Mouse (Mus musculus): Measurements from ENCODE around the gene Tex52.
"Not testable (repeated sequence)": the region's sequence is repeated elsewhere in the genome, so short reads cannot be mapped to it uniquely, and the experiment has no call there.

Tex52 gene

DNA sequence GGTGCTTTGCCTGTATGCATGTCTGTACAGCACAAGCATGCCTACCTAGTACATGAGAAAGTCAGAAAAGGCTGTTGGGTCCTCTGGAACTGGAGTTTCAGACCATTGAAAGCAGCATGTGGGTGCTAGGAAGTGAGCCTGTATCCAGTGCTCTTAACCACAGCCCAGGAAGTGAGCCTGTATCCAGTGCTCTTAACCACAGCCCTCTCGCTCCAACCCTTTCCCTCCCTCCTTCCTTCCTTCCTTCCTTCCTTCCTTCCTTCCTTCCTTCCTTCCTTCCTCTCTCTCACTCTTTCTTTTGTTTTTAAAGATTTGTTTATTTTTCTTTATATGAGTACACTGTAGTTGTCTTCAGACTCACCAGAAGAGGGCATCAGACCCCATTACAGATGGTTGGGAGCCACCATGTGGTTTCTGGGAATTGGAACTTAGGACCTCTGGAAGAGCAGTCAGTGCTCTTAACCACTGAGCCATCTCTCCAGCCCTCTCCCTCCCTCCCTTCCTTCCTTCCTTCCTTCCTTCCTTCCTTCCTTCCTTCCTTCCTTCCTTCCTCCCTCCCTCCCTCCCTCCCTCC lies 5.4 kb downstream of the Tex52 start:
- not testable (repeated sequence) for DNase-seq (ENCODE audit: low spot score in 2 of 2)

- no peak for DNase-seq (ENCODE audit: low spot score in 2 of 2)
These were observed 6.0 kb downstream of the Tex52 start for GRCm38 (mm10) chr6:128381254-128381653.

DNA sequence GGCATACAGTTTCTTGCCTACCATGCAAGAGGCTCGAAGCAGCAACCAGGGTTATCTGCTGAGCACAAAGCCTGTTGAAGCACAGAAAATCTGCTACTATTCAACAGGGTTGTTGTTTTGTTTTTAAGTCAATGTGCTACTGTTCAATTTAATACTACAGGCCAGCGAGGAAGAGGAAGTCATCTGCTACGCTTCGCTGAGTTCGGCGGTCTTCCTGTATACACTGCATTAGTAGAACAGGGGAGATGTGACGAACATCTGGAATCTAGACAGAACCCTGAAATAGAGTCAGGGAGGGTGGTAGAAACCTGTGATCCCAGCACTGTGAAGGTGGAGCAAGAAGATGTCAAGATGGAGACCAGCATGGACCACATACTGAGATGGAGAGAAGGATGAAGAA lies 8.5 kb downstream of the Tex52 start:
- no peak for DNase-seq (ENCODE audit: low spot score in 2 of 2)

DNA sequence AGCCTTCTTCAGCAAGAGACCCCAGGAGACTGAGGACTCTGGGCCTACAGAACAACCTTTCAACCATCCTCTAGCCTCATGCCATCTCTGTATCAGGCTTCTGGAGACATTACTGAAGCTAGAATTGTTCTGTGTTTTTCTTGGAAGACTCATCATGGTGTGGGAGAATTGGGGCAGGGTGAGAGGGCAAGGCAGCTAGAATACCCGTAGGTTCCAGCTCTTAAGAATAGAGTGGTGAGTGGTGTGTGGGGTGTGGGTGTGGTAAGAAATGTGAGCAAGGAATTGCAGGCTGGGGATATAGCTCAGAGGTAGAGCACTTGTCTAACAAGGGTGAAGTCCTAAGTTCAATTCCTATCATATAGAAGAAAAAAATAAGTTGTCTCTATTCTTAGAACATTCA lies 9.8 kb downstream of the Tex52 start:
- DNase-seq (ENCODE audit: low spot score in 2 of 2), result no peak

DNA sequence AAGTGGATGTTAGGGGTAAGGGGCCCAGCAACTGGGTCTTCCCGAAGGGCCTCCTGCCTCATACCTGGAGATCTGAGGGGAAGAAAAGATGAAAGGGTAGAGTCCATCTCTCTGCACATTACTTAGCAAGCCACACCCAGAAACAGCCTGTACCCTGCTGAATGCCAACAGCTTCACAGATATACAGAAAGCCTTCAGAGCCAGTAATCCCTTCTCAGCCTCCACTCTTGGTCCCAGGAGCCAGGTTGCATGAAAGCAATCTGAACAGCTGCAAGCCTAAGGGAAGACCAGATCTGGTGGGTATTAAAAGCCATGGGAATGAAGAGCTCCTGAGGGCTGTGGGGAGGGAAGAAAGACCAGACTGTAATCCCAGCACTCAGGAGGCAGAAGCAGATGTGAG lies 13.9 kb downstream of the Tex52 start:
- DNase-seq (ENCODE audit: low spot score in 2 of 2), result no peak

- DNase-seq (ENCODE audit: low spot score in 2 of 2), result no peak
These were observed 15.4 kb downstream of the Tex52 start for GRCm38 (mm10) chr6:128390683-128391082.

- DNase-seq (ENCODE audit: low spot score in 2 of 2), result no peak
These were observed 22.5 kb downstream of the Tex52 start for GRCm38 (mm10) chr6:128397574-128398261.

DNA sequence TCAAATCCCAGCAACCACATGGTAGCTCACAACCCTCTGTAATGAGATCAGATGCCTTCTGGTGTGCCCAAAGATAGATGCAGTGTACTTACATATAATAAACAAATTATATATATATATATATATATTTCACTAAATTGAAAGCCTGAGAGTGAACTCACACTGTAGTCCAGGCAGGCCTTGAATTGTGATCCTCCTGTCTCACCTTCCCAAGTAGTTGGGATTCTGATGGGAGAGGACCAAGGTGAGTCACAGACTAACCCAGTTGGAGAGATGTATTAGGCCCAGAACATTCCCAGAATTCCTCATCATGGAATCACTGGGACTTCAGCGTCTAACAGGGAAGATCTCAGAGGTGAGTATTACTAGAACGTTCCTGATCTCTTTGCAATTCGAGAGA lies 23.7 kb downstream of the Tex52 start, which contains the start of gene Nrip2:
TSS of gene Nrip2 (plus strand) at position 301 of the 400 bp plus-strand sequence.
- no peak for DNase-seq (ENCODE audit: low spot score in 2 of 2)

GRCm38 (mm10) chr6:128399421-128400185 lies 24.3 kb downstream of the Tex52 start:
- no peak for DNase-seq (ENCODE audit: low spot score in 2 of 2)

- DNase-seq (ENCODE audit: low spot score in 2 of 2), result no peak
These were observed 29.5 kb downstream of the Tex52 start for GRCm38 (mm10) chr6:128404708-128405107.

DNA sequence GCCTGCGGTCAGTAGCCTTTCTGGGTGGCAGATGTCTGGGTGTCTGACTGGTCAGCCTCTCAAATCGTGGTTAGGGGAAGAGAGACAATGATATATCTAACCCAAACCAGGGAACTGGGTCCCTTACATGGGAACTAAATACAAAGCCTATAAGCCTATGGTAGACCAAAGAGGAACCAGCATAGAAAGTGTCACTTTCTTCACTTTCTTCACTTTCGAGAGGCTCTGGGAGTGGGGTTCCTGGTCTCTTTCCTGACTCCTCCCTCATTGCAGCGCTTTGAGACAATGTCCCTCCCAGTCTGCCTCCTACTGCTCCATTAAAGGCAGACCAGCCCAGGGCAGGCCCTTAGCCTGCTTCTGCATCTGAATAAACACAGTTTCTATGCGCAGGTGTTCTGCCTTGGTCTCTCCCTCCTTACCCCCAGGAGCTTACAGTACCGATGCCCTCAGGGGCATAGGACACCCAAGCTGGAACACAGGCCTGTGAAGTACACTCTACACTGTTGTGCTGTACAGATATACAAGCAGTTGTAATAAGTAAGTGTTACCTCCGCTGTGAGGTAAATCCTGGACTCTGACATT lies 33.4 kb downstream of the Tex52 start:
- DNase-seq (ENCODE audit: low spot score in 2 of 2), result no peak

GRCm38 (mm10) chr6:128410305-128410704 lies 35.0 kb downstream of the Tex52 start:
- DNase-seq (ENCODE audit: low spot score in 2 of 2), result no peak

DNA sequence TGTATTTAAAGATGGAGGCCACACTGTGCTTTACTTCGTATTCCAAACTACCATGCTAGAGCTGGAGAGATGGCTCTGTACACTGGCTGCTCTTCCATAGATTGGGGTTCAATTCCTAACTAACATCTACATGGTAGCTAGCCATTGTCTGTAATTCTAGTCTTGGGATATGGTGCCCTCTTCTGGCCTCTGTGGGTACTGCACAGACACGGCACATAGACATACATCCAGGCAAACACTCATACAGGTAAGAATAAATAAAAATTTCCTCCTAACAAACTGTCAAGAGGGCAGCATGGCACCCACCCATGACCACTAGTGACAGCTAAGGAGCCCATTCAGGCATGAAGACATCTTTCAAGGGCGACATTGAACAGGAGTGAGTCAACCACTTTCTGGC lies 35.9 kb downstream of the Tex52 start:
- DNase-seq (ENCODE audit: low spot score in 2 of 2), result peak; percentile 73 to 90

DNA sequence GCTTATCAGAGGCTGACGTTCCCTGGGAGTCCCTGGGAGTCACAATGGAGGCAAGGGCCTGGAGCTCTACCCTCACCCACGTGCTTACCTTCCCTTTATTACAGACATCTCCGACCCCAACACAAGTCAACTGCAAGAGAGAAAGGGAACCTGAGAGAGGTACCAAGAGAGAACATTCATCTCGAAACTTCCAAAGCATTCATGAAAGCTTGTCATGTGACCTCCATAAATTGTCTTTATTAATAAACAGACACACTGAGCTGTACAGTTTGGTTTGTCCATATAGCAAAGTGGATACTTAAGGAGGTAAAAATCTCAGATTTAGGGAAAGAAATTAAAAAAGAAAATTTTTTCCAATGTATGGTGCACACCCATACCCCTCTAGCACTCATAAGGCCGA lies 40.9 kb downstream of the Tex52 start:
- DNase-seq (ENCODE audit: low spot score in 2 of 2), result no peak

- DNase-seq (ENCODE audit: low spot score in 2 of 2), result no peak
These were observed 42.8 kb downstream of the Tex52 start for GRCm38 (mm10) chr6:128418076-128418475.

DNA sequence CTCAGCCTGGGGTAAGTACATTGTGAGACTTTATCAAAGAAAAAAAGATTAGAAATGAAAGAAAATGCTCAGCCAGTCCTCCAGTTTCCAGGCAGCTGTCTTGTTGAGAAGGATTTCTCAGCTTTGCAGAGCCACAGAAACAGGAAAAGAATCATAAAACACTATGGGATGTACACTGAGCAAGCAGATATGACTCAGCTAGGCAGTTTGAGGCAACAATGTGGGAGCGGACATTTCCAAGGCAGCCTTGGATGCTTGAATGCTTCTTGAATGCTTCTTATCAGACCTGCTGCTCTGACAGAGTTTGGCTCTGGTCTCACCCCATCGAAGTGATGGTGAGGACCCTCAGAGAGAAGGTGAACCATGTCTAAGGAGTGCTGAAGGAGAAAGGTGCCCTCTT lies 45.8 kb downstream of the Tex52 start:
- no peak for DNase-seq (ENCODE audit: low spot score in 2 of 2)

DNA sequence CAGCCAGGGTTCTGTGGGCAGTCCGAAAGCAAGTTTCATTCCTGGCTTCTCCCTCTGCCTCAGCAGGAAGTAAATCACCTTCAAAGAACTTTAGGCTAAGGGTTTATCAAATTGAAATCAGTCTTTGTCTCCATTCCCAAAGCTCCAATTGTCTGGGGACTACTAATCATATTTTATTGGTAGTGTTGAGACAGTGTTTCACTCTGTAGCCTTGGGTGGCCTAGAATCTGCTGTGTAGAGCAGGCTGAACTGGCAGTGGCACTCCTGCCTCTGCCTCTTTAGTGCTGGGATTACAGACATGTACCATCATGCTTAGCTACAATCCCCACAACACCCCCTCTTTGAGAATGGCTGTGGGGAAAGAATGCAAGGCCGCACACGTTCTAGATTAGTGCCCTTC lies 46.2 kb downstream of the Tex52 start:
- DNase-seq (ENCODE audit: low spot score in 2 of 2), result no peak

GRCm38 (mm10) chr6:128423496-128424268 lies 48.4 kb downstream of the Tex52 start:
- no peak for DNase-seq (ENCODE audit: low spot score in 2 of 2)

- DNase-seq (ENCODE audit: low spot score in 2 of 2), result peak; percentile 94 to 96
These were observed 49.2 kb downstream of the Tex52 start, which contains the start of gene Itfg2 for GRCm38 (mm10) chr6:128424269-128425019. Gene Itfg2 (minus strand): TSS chr6:128424931.

GRCm38 (mm10) chr6:128425046-128425445 lies 49.8 kb downstream of the Tex52 start:
- DNase-seq (ENCODE audit: low spot score in 2 of 2), result no peak

DNA sequence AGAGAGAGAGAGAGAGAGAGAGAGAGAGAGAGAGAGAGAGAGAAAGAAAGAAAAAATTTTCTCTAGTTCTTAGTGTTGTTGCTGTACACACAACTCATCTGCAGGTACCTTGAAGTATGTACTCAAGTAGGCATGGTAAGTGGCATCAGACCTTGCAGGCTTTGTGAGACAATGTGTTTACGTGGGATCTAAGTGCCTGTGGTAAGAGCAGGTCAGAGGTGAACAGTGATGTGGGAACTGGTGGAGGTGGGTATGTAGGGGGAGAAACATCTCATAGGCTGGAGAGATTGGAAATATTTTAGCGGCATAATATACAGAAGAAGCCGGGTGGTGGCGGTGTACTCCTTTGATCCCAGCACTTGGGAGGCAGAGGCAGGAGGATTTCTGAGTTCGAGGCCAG lies 52.3 kb downstream of the Tex52 start:
- DNase-seq (ENCODE audit: low spot score in 2 of 2), result no peak
